Mouse (Mus musculus) forebrain, embryonic 12.5 days (tissue): ENCODE results near the gene Gm21616. TPM values are rescaled to one million over a fixed set of nuclear protein-coding genes. Genes with fewer than 3 reads are reported as not detected.
"Not testable (repeated sequence)": the region's sequence is repeated elsewhere in the genome, so short reads cannot be mapped to it uniquely, and the experiment has no call there.

Experiments used
- ATAC-seq: fragments of 200-750 bp; cut with Nextera tagmentation; 2 replicates; pipeline ENCODE4 v1.8.0; 2017; ENCODE audit warnings: moderate TSS enrichment; ENCODE audit not compliant: low FRiP score
- H3K27ac ChIP-seq: fragments of 300-500 bp; sonication (generic); 2 replicates; pipeline ENCODE4 v1.5.1; 2016; ENCODE audit warnings: mild to moderate bottlenecking
- H3K27me3 ChIP-seq: fragments of 300-500 bp; sonication (generic); 2 replicates; pipeline ENCODE4 v1.6.1; 2016; ENCODE audit warnings: mild to moderate bottlenecking
- H3K36me3 ChIP-seq: fragments of 300-500 bp; sonication (generic); replicated peaks from 2 replicates; pipeline ENCODE4 v1.6.1; 2016; ENCODE audit warnings: mild to moderate bottlenecking
- H3K4me1 ChIP-seq: fragments of 300-500 bp; sonication (generic); 2 replicates; pipeline ENCODE4 v1.6.1; 2016
- H3K4me2 ChIP-seq: fragments of 300-500 bp; sonication (generic); 2 replicates; pipeline ENCODE4 v1.6.1; 2016; ENCODE audit warnings: mild to moderate bottlenecking, moderate library complexity
- H3K4me3 ChIP-seq: fragments of 300-500 bp; sonication (generic); replicated peaks from 2 replicates; pipeline ENCODE4 v1.5.1; 2016; ENCODE audit warnings: mild to moderate bottlenecking
- H3K9ac ChIP-seq: fragments of 300-500 bp; sonication (generic); 2 replicates; pipeline ENCODE4 v1.6.1; 2016; ENCODE audit warnings: mild to moderate bottlenecking
- H3K9me3 ChIP-seq: fragments of 300-500 bp; sonication (generic); 2 replicates; pipeline ENCODE4 v1.6.1; 2016
- WGBS: fragments of 180-500 bp; shearing (Covaris S2); methylation state at CpG from one replicate; pipeline ENCODE4 v1.1.7; 2016; 5-methylcytosine and 5-hydroxymethylcytosine counted together
- polyA plus RNA-seq: library from polyadenylated mRNA; unstranded; fragments of >200 nt; fragmentation: Nextera tagmentation; extraction: Ambion mirVana; gene quantifications from 2 replicates; pipeline ENCODE4 v1.2.1, GENCODE M21; 2016

Gene Gm21616
- polyA plus RNA-seq, result not detected in 2 replicates

DNA sequence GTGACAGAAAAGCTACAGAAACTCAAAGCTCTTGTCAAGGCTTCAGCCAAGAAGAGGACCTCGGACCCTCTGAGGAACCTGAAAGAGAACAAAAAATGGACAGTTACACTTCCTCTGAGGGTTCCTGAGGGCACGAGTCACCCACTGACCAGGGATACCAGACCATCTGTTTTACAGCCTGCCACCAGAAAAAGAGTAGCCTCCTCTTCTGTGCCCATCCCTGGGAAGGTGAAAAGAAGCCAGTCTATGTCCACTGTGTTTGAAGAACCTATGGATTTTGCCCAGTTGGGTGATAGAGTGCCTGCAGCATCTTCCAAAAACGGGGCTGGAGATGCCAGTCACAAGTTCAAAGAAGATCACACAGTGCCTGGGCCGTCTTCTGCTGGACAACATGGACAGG, at the start of gene Gm21616:
TSS of gene Gm21616 (plus strand) at position 301 of the 400 bp plus-strand sequence.
- H3K9me3 ChIP-seq, H3K27me3 ChIP-seq, H3K4me1 ChIP-seq, H3K36me3 ChIP-seq, ATAC-seq, H3K9ac ChIP-seq, H3K27ac ChIP-seq, H3K4me2 ChIP-seq, H3K4me3 ChIP-seq: not testable (repeated sequence)
- no CpG with 5 or more reads among the region's 4 CpGs for WGBS
